Mouse (Mus musculus) retina, adult 2 months (tissue): ENCODE data around the gene Mrps12.

Experiments
- DNase-seq: peaks from one replicate; pipeline ENCODE4 v3.0.0-alpha.2; 2012; ENCODE audit warnings: low read depth, low spot score

Mrps12 gene

DNA sequence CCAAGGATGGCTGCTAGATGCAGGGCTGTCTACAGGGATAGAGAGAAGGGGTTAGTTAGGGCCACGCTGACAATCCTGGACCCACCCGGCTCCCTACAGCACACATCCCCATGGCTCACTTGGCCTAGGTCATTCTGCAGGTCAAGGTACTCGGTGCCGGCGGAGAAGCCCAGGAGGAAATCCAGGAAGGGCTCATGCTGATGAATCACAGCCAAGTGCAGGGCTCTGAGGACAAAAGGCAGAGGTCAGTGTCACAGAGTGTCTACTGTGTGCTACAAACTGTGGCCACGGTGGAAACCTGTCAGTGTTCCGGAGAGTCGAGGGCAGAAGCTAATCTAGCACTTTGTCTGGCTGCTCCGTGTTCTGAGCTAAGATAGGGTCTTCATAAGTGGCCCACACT lies 20.3 kb upstream of the Mrps12 start:
- DNase-seq, result no peak

DNA sequence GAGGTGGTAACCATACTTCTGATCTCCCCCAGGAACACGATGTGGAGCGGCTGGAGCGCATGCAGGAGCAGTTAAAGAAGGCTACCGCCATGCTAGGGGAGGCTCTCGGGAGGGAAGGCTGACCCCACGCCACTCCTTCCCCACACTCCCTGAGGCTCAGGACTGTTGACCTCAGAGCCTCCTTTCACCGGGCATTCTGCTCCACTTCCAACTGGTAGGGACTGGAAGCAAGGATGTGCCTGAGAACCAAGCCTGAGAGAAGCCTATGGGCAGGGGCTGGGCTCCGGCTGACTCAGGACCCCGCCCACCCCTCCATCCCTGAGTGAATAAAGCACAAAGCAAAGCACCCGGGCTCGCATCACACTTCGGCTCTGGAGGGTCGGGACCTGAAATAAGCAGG lies 17.0 kb upstream of the Mrps12 start:
- DNase-seq, result no peak

DNA sequence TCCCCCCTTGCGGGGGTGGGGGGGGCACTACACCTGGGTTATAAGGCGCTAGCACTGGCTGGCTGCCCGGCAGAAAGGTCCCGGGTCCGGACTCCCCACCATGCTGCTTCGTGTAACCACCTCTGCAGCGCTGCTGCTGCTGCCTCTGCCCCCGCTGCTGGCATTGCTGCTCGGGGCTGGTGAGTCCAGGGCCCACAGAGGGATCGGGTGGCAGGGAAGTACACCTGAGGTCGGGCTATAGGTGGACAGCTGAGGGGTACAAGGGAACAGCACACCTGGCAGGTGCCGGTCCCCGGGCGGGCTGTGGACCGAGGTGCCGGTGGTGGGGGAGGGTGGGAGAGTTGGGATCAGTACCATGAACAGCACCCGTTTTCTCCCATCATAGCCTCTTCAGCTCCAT lies 14.5 kb upstream of the Mrps12 start, which contains the start of gene Ccer2:
Gene Ccer2 (plus strand): TSS at position 96 of the 400 bp plus-strand sequence.
- DNase-seq, result no peak

DNA sequence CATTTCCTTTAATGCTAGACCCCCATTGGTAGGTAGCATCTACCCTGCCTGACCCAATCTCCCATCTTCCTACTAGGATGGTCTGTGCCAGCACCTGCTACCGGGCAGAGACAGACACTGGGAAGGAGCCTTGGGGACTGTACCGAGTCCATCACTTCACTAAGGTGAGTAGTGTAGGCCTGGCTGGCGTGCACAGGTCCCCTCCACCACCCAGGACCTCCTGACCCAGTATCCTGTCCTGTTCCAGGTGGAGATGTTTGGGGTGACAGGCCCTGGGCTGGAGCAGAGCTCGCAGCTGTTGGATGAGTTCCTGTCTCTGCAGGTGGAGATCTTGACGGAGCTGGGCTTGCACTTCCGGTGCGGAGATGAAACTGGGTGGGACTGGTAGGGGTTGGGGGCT lies 8.3 kb upstream of the Mrps12 start:
- DNase-seq, result no peak

DNA sequence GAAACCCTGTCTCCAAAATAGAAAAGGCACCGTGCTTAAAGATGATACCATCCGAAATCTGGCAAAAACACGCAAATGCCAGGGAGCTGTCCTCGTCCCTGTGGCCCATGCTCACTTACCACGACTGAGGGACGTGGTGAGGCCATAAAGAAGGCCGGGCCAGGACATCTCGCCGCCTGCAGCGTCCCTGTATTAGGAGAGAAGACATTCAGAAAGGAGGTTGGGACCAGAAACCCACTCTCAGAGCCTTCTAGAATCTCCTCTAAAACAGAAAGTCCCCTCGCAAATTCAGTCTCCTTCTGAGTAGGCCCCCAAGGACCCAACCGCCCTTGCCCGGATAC lies 282 bp downstream of the Mrps12 start:
- DNase-seq, result no peak

DNA sequence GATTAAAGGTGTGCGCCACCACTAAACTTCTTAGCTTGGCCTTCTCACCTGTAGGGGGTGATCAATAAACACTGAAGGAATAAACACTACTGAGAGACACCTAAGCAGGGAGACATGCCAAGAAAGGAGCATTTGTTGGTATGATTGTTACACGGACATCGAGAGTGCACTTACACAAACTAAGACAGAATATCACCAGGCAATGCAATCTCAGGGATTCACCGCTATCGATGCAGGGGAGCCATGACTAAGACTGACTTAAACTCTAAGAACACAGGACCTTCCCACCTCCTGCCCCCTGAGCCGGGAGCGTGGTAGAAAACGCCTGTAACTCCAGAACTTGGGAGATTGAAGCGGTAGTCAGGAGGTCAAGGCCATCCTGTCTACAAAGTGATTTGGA lies 671 bp downstream of the Mrps12 start:
- no peak for DNase-seq

DNA sequence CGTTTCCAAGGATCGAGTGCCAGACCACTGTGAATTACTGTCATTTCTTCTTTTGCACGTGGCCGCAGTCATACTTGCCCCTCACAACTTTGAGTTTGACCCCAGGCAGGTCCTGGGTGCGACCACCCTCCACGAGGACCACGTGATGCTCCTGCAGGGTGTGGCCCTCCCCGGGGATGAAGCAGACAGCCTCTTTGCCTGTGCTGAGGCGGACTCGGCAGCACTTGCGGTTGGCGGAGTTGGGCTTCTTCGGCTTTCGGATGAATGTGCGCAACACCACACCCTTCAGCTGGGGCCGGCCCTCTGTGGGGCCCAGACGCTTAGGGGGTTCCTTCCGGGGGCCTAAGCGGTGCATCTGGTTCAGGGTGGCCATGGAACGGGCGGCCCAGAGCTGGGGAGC lies 1.8 kb downstream of the Mrps12 start:
- no peak for DNase-seq

DNA sequence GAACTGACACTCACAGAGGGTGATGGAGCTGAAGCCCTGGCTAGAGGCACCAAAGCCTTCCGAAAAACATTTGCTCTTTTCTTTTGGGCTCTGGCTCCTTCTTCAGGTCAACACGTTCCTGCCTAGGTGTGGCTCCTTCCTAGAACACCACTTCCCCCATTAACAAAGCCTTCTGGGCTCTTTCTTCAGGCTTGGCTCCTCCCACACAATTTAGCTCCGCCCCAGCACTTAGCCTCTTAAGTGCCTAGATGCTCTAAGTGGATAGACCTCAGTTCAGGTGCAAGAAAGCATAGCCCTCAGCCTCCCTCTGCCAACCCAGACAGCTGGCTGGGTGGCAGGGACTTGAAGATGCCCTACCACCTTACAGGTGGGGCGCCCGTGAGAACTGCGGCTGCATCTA lies 5.9 kb downstream of the Mrps12 start:
- DNase-seq, result no peak

DNA sequence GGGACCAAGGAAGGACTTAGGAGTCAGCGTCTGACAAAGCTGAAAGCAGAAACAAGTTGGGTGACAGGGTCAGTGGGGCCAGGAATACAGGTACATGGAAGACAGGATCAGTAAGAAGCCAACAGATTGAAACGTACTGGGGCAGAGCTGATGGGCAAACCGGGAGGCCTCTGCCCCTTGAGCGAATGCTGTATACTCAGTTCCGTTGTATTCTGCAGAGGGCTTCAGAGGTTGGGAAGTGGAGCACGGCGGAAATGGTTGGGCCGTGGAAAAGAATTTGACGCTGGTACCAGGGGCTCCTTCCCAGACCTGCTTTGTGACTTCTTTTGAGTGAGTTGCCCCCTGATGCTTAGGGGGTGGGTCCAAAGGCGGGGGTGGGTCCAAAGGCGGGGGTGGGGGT lies 8.4 kb downstream of the Mrps12 start:
- DNase-seq, result no peak

DNA sequence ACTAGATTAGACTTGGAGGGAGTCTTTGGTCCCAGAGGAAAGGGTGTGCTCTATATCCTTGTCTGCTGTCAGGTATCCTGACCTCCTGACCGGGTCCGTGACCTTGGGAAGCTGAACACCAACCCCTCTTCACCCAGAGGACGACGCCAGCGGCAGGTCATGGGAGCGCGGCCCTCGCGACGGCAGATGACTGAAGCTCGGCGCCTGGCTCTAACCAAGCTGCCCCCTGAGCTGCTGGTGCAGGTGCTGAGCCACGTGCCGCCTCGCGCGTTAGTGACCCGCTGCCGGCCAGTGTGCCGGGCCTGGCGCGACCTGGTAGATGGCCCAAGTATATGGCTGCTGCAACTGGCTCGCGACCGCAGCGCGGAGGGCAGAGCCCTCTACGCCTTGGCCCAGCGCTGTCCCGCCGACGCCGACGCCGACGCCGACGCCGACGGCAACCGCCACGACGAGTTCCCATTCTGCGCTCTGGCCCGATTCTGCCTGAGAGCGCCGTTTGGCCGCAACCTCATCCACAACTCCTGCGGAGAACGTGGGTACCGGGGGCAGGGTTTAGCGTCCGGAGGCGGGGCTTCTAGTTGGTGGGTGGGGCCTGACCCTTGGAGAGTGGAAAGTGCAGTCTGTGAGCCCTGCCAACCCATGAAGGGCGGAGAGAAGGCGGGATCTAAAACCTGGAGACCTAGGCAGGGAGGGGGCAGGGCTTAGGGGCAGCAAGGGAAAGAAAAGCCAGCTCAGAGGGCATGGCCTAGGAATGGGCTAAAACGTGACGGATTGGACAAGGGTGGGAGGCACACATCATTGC lies 9.1 kb downstream of the Mrps12 start:
- DNase-seq, result peak; percentile 61

DNA sequence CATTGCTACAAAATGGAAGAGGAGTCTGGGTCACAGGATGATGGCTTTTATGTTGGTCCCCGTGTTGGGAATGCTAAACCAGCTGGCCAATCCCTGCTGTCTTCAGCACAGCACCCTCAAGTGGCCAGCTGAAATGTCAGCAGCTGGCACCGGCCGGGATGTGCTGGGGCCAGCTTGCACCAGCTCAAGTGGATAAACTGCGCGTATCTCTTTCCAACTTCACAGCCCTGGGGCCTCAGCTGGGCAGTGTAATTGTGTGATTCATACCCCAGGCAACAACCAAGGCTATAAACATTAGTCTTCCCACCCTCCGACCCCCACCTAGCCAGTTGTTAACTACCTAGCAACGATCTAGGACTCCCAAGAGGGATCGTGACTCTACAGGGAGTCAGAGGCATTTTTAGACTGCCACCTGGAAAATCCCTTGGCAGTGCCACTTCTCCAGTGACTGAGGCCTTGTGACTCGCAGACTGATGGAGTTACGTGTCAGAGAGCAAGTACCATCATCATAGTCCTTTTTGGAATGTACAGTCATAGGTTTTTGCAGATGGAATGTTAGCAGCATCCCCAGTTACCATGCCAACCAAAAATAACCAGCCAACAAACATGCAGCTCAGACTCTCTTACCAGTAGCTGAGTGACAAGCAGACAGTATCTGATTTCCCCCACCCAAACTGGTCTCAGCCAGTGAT lies 13.8 kb downstream of the Mrps12 start:
- DNase-seq, result no peak

DNA sequence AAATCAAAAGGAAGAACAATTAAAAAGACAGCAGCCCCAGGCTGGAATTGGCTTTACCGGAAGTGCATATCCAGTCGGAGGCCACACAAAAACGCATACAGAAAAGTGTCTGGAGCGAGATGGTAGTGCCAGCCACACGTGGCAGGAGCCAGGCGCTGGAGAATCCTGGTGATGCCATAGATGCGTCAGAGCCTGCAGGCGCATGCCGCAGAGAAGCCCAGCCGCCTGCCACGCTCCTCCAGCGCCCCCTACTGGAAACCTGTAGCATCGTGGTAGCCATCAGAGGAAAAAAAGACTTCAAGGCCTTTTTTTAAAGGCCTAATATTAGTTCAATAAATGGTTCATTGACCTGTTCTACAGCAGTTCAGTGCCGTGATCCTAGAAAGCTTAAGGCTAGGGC lies 15.0 kb downstream of the Mrps12 start:
- DNase-seq, result peak; percentile 57

DNA sequence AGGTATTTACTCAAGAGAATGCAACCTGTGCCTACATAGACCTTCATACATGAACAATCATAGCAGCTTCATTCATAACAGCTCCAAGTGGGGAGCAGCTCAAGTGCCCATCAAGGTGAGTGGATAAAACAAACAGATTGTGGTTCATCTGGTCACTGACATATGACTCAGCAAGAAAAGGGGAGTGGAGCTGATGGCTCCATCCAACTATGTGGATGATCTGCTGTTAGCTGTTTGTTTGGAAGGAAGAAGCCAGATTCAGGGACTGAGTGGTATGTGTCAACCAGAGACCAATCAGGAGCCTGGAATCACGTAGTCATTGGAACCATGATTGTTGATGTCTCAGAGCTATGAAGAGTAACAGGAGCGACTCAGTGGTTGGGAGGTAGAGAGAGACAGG lies 17.0 kb downstream of the Mrps12 start:
- DNase-seq, result no peak

DNA sequence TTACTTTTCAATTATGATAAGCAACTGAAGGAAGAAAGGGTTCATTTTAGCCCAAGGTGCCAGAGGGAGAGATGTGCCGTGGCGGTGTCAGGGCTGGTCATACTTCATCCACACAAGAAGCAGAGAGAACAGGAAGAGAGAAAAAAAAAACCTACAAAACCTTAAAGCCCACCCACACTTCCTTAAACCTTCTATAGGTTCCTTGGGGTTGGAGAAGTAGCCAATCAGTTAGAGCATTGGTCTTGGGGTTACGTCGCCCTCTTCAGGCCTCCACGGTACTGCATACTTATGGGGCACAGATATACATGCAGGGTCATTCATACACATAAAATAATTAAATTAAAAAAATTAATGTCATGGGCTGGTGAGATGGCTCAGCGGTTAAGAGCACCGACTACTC lies 19.5 kb downstream of the Mrps12 start:
- no peak for DNase-seq

DNA sequence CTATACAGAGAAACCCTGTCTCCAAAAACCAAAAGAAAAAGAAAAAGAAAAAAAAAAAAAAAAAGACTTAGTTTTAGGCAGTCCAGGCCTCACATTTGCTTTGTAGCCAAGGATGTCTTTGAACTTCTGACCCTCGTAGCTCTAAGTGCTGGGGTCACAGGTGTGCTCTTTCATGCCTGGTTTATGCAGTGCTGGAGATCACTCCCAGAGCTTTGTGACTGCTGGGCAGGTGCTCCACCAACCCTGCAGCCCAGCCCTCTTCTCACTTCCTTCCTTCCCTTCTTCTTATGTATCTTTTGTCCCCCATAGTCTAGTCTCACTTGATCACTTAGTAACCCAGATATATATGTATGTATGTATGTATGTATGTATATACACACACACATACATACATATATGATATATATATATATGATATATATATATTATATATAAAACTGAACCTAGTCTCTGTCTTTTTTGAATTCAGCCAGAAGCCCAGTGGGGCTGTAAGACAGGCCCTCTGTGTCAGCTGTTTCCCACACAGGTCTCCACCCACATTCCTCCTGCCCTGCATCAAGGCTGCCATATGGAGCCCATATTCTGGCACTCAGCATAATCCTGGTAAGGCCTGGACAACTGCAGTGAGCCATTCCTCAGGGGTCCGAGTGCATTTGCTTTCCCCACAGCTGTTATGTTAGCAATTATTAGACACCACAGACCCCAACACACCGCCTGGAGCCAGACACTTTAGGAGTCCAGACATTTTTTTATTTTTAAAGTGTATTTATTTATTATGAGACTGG lies 20.7 kb downstream of the Mrps12 start:
- DNase-seq, result no peak

DNA sequence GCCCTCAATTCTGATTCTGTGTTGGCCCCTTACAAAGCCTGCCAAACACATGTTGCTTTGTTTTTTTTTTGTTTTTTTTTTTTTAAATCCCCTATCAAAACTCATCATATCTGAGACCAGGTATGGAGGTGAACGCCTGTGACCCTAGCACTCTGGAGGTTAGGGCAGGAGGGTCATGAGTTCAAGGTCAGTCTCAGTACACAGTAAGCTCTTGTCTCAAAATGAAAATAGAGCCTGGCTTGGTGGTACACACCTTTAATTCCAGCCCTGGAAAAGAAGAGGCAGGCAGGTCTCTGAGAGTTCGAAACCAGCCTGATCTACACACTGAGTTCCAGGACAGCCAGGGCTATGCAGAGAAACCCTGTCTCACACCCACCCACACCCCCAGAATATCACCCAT lies 22.0 kb downstream of the Mrps12 start:
- no peak for DNase-seq

DNA sequence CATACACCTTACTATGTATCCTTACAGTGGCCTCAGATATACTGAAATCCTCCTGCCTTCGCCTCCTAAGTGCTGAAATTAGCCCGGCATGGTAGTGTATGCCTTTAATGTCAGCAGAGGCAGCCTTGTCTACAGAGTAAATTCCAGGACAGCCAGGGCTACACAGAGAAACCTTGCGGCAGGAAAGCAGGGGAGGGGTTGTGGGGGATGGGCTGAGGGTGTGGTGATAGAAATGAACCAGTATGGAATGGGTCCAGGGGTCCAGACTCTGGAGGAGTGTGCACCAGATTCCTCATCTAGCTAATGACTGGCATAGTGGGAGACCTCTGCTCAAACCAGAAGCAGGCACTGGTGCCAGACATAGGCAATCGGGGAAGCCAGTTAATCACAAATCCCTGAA lies 22.5 kb downstream of the Mrps12 start:
- DNase-seq, result no peak

DNA sequence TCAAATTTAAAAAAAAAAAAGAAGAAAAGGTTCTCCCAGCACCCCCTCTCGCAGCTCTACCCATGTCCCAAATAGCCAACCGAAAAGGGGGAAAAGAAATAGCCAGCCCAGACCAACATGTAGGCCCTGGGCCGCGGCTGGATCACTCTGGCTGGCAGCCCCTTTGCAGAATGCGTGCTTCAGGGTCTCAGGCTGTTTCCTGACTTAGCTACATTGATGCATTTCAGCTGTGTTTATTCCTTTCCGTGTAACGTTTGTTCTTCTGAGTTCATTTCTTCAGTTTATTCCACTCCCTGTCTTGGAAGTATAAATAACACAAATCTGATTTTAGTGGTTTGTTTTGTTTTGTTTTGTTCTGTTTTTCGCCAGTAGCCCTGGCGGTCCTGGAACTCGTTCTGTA lies 23.9 kb downstream of the Mrps12 start:
- DNase-seq, result no peak

DNA sequence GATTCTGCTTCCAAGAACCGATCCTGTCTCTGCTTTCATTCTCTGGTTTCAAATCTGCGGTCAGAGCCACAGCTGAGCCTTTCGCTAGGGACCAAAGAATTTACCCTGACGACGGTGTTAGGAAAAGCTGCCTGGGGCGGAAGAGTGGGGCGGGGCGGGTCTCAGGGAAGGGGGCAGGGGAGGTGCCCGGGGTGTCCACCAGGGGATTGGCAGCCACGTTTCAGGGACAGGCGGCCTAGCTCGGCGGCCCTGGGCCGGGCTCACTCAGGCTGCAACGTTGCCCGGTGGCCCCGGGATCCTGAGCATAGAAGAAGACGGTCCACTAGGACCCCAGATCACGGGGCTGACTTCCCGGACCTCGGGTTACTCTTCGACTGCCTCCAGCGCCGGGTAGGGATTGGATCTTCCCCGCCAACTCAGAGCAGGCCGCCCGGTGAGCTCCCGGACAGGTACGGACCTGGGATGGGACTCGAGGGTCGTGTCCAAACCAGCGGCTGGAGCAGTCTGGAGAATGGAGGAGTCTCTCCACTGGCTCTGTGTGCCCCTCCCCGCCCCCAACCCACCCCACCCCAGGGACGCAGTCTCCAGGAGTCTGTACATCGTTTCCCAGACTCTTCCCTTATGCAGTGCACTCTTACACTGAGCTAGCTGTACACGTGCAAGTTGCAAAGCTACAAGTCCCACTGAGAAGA lies 24.9 kb downstream of the Mrps12 start, which contains the start of gene Fbxo17:
Gene Fbxo17 (plus strand): TSS at position 215 of the 692 bp plus-strand sequence.
- DNase-seq, result no peak

DNA sequence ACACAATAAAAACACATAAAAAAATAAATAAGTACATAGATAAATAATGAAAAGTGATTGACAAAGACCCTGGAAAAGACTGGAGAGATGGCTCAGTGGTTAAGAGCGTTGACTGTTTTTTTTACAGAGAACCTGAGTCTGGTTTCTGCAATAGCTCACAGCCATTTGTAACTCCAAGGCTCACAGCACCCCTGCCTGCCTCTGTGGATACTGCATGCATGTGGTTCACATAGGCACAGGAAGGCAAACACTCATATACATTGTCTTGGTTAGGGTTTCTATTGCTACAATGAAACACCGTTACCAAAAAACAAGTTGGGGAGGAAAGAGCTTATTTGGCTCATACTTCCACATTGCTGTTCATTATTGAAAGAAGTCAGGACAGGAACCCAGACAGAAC lies 26.0 kb downstream of the Mrps12 start:
- DNase-seq, result no peak

DNA sequence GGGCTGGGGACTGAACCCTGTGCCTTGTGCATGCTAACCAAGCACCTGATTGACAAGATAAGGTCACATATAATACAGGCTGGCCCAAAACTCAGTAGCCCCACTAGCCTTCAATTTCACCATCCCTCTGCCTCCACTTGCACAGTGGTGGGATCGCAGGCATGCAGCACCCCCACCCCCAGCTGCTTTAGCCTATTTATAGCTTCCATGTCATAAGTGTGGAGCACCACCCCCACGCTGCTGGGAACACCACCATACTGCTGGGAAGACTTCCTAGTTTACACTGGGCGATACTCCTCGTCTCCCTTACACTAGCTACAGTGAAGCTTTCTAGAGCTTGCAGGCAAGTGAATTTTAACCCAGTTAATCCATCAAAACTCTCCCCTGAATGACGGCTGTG lies 27.0 kb downstream of the Mrps12 start:
- DNase-seq, result no peak

DNA sequence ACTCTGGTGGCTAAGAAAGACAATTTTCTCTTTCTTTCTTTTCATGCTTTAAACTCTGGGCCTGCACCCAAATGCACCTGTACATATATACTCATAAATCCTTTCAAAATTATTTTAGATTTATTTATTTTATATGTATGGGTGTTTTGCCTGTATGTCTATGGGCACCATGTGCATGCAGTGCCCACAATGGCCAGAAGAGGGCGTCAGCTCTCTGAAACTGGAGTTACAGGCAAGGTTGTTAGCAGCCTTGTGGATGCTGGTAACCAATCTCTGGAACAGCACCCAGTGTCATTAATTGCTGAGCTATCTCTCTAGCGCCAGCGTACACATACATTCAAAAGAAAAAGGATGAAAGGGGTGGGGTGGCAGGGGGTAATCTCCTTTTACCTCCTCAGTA lies 30.7 kb downstream of the Mrps12 start:
- DNase-seq, result no peak
